Mouse (Mus musculus) forebrain, postnatal 0 days (tissue): ENCODE results near the gene Dcst2. TPM values are rescaled to one million over a fixed set of nuclear protein-coding genes. Genes with fewer than 3 reads are reported as not detected.
A peak's percentile ranks its signal among the peaks of the same experiment; 100 is the strongest.

Source experiments
- ATAC-seq: fragments of 200-750 bp; cut with Nextera tagmentation; 2 replicates; pipeline ENCODE4 v1.8.0; 2017; ENCODE audit warnings: mild to moderate bottlenecking, moderate library complexity
- DNase-seq: peaks from one replicate; pipeline ENCODE4 v3.0.0-alpha.2; 2015
- H3K27ac ChIP-seq: fragments of 300-500 bp; sonication (generic); 2 replicates; pipeline ENCODE4 v1.5.1; 2014; ENCODE audit warnings: low read depth, mild to moderate bottlenecking, antibody characterized with exemption, low read length, moderate library complexity, mixed read lengths
- H3K27me3 ChIP-seq: fragments of 300-500 bp; sonication (generic); 2 replicates; pipeline ENCODE4 v1.6.1; 2014; ENCODE audit warnings: mild to moderate bottlenecking, low read length, mixed read lengths; ENCODE audit not compliant: insufficient read depth
- H3K36me3 ChIP-seq: fragments of 300-500 bp; sonication (generic); 2 replicates; pipeline ENCODE4 v1.6.1; 2014; ENCODE audit warnings: mild to moderate bottlenecking, moderate library complexity; ENCODE audit not compliant: insufficient read depth
- H3K4me1 ChIP-seq: fragments of 300-500 bp; sonication (generic); 2 replicates; pipeline ENCODE4 v1.6.1; 2014; ENCODE audit warnings: antibody characterized with exemption; ENCODE audit not compliant: insufficient read depth
- H3K4me2 ChIP-seq: fragments of 300-500 bp; sonication (generic); 2 replicates; pipeline ENCODE4 v1.6.1; 2014; ENCODE audit warnings: low read depth, mild to moderate bottlenecking, moderate library complexity
- H3K4me3 ChIP-seq: fragments of 300-500 bp; sonication (generic); 2 replicates; pipeline ENCODE4 v1.5.1; 2014; ENCODE audit warnings: low read depth, low read length, mixed read lengths
- H3K9ac ChIP-seq: fragments of 300-500 bp; sonication (generic); 2 replicates; pipeline ENCODE4 v1.6.1; 2014; ENCODE audit warnings: mild to moderate bottlenecking
- H3K9me3 ChIP-seq: fragments of 300-500 bp; sonication (generic); 2 replicates; pipeline ENCODE4 v1.6.1; 2016; ENCODE audit warnings: low read length
- CTCF ChIP-seq: sonication (generic); IDR thresholded peaks from 2 replicates; pipeline ENCODE4 v1.5.1; 2016; ENCODE audit warnings: antibody characterized with exemption, control low read depth, low read depth
- WGBS: fragments of 180-500 bp; shearing (Covaris S2); extraction: QIAGEN DNeasy Blood & Tissue Kit; methylation state at CpG from one replicate; pipeline ENCODE4 v1.1.7; 2014; 5-methylcytosine and 5-hydroxymethylcytosine counted together
- polyA plus RNA-seq: library from polyadenylated mRNA; unstranded; fragments of >200 nt; fragmentation: Nextera tagmentation; extraction: Ambion mirVana; gene quantifications from 2 replicates; pipeline ENCODE4 v1.2.1, GENCODE M21; 2015
- total RNA-seq: library from RNA; depleted of rRNA; stranded (reverse); fragments of >200 nt; gene quantifications from 2 replicates; pipeline ENCODE4 v1.2.3, GENCODE M21; 2014

Dcst2 gene
- total and polyA plus RNA-seq, 2 experiments from 2014 or later: 0.19 to 0.56 TPM

DNA sequence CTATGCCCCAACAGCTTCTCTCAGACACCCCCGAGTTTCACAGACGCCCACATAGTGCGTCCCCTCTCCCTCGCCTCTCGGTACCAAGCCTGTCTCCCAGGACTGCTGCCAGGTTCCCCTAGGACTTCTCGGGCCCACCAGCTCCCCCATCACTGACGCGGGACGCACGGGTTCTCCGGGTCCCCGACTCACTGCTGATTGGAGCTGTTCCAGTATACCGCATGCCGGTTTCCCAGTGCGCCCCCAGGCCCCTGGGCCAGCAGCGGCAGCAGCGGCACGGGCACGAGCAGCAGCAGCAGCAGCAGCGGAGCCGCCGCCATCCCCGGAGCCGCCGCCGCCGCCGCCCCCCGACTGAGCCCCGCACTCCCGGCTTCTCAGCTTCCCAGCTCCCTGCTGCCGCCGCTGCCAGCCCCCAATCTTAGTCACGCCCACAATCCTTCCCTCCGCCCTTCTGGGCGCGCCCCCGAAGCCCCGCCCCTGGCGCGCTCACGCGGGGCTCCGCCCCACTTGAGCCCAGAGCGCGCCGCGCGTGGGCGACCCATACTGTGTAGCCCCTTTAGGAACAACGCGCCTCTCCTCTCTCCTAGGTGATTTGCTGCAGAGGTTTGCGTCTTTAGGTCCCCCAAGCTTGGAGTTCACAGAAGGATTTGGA, 39.1 kb upstream of the Dcst2 start, which contains the start of gene Efna3:
Gene Efna3 (minus strand): TSS at position 452 of the 652 bp plus-strand sequence.
- Histone ChIP-seq H3K9ac (peak within 1 kb of the TSS; percentile 90), H3K27ac (peak within 1 kb of the TSS; percentile 97), H3K36me3 (no peaks in the 10 kb centered on the region), H3K4me2 (peak within 1 kb of the TSS; percentile 77), H3K4me1 (peaks cover 7% of the 10 kb centered on the region; the same call in 1 of the 2 replicates), H3K4me3 (peak within 1 kb of the TSS; percentile 68), H3K9me3 (no peaks in the 10 kb centered on the region), H3K27me3 (no peaks in the 10 kb centered on the region)
- WGBS: 2% methylated on average over 43 of the region's 53 CpGs
- TF ChIP-seq CTCF: no peak
- ATAC-seq (peak; percentile 47), DNase-seq (peak; percentile 96)

DNA sequence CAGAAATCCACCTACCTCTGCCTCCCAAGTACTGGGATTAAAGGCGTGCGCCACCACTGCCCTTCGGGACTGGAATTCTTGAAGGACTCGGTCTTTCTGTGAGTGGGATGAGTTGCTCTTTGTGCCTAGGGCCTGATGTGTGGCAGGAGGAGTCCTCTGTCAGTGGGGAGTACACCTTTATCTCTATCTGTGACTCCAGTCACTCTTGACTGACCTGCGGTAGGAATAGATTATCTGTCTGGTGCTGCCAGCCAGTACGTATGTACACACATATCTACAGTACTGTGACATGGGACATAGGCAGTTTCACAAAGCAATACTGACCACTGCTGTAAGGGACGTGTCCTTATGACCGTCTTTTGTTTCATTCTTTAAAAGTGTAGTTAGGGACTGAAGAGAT, 35.9 kb upstream of the Dcst2 start:
- no peak overlapping the region for H3K27ac ChIP-seq
- H3K27me3 ChIP-seq: no peaks in the 10 kb centered on the region
- no peak overlapping the region for H3K9ac ChIP-seq
- H3K36me3 ChIP-seq: no peaks in the 10 kb centered on the region
- no peaks in the 10 kb centered on the region for H3K4me1 ChIP-seq
- H3K4me2 ChIP-seq: no peak overlapping the region
- WGBS: 92% methylated on average over 8 of the region's 8 CpGs
- TF ChIP-seq CTCF: no peak
- DNase-seq (no peak), ATAC-seq (no peak)
- no peak overlapping the region for H3K4me3 ChIP-seq
- H3K9me3 ChIP-seq: no peaks in the 10 kb centered on the region

DNA sequence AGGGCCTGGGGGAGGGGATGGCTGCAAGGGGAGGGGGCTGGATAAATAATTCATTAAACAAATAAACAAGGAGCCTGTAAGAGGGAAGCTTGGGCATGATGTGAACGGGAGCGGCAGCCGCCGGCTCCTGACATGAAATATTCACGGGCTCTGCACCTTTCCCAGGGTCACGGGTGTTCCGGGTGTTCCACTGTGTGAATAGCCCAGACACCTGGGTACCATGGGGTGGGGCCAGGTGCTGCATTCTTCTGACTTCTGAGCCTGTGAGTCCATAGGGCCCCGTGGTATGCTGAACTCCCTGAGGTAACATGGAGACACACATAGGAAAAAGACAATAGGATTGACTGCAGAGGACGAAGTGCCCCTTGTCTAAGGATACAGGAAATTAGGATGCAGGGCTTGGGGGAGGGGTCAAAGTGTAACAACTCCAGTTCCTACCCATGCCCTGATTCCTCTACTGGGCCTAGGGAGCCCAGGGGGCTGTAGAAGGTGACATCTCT, 34.4 kb upstream of the Dcst2 start:
- H3K9ac ChIP-seq: no peak overlapping the region
- WGBS: 63% methylated on average over 9 of the region's 9 CpGs
- H3K27me3 ChIP-seq: no peaks in the 10 kb centered on the region
- no peak for TF ChIP-seq CTCF
- H3K27ac ChIP-seq: no peak overlapping the region
- peaks cover 3% of the 10 kb centered on the region; the same call in 1 of the 2 replicates for H3K4me1 ChIP-seq
- no peak overlapping the region for H3K4me3 ChIP-seq
- ATAC-seq (no peak), DNase-seq (no peak)
- no peaks in the 10 kb centered on the region for H3K36me3 ChIP-seq
- no peaks in the 10 kb centered on the region for H3K9me3 ChIP-seq
- H3K4me2 ChIP-seq: no peak overlapping the region

DNA sequence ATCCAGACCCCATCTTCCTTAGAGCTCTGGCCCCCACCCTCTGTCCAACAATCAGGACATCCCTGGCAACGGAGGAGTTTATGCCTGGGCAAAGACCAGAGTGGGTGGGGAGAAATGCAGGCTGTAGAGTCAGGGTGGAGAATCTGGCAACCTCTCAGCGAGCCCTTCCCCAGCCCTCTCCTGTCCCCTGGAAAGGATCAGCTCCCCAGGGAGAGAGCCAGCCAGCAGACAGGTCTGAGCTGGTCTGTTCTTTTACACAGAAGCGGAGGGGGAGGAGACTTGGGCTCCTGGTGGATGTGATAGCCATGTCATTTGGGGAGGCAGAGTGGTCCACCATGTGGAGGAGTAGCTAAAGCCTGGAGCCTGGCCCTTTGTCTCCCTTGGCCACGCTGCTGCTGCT, 33.2 kb upstream of the Dcst2 start:
- Histone ChIP-seq H3K36me3 (peaks cover 3% of the 10 kb centered on the region; the same call in 1 of the 2 replicates), H3K4me3 (no peak overlapping the region), H3K4me2 (no peak overlapping the region), H3K9me3 (no peaks in the 10 kb centered on the region), H3K27ac (no peak overlapping the region), H3K4me1 (peaks cover 9% of the 10 kb centered on the region), H3K9ac (no peak overlapping the region), H3K27me3 (no peaks in the 10 kb centered on the region)
- ATAC-seq (no peak), DNase-seq (no peak)
- WGBS: 25% methylated on average over 4 of the region's 4 CpGs
- no peak for TF ChIP-seq CTCF

DNA sequence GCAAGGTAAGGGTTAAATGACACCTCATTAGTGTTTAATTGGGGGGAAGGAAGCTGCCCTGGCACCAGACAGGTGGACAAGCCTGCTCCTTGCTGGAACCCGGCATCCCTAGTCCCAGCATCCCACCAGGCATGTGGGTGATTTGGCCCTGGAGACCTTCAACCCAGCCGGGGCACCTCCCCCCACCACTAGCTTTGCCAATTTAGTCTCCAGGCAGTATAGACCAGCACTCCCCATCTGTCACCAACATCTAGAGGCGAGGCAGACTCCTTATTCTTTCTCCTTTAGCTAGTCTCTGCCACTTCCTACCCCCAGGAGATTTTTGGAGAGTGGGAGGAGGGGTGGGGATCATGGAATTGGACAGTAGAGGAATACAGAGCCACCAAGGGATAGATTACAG, 31.4 kb upstream of the Dcst2 start:
- Histone ChIP-seq H3K9ac (no peak overlapping the region), H3K4me3 (no peak overlapping the region), H3K4me2 (no peak overlapping the region), H3K27ac (no peak overlapping the region), H3K36me3 (peaks cover 9% of the 10 kb centered on the region), H3K27me3 (no peaks in the 10 kb centered on the region), H3K4me1 (peaks cover 9% of the 10 kb centered on the region), H3K9me3 (no peaks in the 10 kb centered on the region)
- no peak for TF ChIP-seq CTCF
- 39% methylated on average over 3 of the region's 3 CpGs for WGBS
- no peak for ATAC-seq
- no peak for DNase-seq

DNA sequence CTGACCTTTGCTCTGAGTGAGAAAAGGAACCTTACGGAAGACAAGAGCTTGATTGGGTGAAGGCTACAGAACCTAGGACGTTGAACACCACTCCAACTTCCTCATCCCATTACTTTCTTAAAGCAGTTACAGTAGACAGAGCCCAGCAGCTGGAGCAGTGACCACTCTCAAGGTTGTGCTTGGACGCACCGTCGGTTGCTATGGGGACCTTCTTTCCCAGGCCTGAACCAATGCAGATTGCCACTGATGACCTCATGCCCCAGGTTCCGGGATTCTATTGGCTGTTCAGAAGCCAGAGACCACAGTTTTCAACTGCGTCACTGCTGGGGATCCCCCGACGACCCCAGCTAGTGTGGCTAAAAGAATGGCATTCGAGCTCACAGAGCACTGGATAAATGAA, 30.8 kb upstream of the Dcst2 start:
- Histone ChIP-seq H3K27me3 (no peaks in the 10 kb centered on the region), H3K4me1 (peaks cover 10% of the 10 kb centered on the region), H3K27ac (no peak overlapping the region), H3K9me3 (no peaks in the 10 kb centered on the region), H3K4me3 (no peak overlapping the region), H3K9ac (no peak overlapping the region), H3K4me2 (no peak overlapping the region), H3K36me3 (peaks cover 9% of the 10 kb centered on the region)
- 25% methylated on average over 10 of the region's 10 CpGs for WGBS
- peak; percentile 44 for ATAC-seq
- TF ChIP-seq CTCF: no peak
- DNase-seq: no peak

DNA sequence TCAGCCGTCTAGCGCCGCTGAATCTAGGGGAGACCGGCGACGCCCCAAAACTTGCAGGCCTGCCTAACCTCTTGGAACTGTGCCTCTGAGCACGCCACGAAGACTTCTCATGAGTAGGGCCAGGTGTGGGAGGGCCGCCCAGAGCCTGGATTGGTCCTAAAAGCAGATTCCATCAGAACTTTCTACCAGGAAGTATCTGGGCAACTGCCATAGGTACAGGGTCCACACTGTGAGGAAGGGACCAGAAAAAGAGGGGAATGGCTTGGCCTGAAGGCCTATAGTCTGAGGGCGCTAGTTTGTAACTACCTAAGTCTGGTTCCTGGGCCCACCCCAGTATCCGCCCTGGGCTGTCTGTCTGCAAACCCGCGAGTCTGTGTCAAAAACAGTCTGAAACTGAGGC, 30.2 kb upstream of the Dcst2 start:
- H3K4me3 ChIP-seq: no peak overlapping the region
- WGBS: 73% methylated on average over 13 of the region's 13 CpGs
- peaks cover 9% of the 10 kb centered on the region for H3K36me3 ChIP-seq
- H3K9ac ChIP-seq: no peak overlapping the region
- ATAC-seq (no peak), DNase-seq (no peak)
- no peak for TF ChIP-seq CTCF
- H3K9me3 ChIP-seq: no peaks in the 10 kb centered on the region
- no peak overlapping the region for H3K27ac ChIP-seq
- no peak overlapping the region for H3K4me2 ChIP-seq
- H3K27me3 ChIP-seq: no peaks in the 10 kb centered on the region
- peaks cover 16% of the 10 kb centered on the region for H3K4me1 ChIP-seq
